Mouse (Mus musculus): ENCODE measurements at regions not wholly inside any gene's neighbourhood (a gene's known extent, or its start where the extent isn't known, plus 50 kb on each side); places are given as distances from the start of the nearest gene placed in this dataset.

GRCm38 (mm10) chr4:95169702-95170101, 117.7 kb upstream of the Jun start:
- no peak for ATAC-seq (ENCODE audit: insufficient number of reproducible peaks, insufficient read depth, low FRiP score, low read depth)
- Histone ChIP-seq H3K36me3 (ENCODE audit: control insufficient read depth, insufficient read depth, low read length) (no peaks in the 10 kb centered on the region), H3K27me3 (ENCODE audit: control insufficient read depth, insufficient read depth, low read length) (no peaks in the 10 kb centered on the region), H3K27ac (replicated peaks in 1 of 2; ENCODE audit: control insufficient read depth in 1 of 2, insufficient read depth in 1 of 2, low read depth in 2 of 2, low read length in 2 of 2) (no peak overlapping the region), H3K4me2 (ENCODE audit: low read length) (no peak overlapping the region), H3K9ac (ENCODE audit: low read length) (no peak overlapping the region), H3K4me3 (ENCODE audit: control insufficient read depth in 1 of 2, insufficient read depth in 1 of 2, low read depth in 1 of 2, low read length in 2 of 2) (no peak overlapping the region), H3K9me3 (ENCODE audit: control insufficient read depth, low read length) (no peaks in the 10 kb centered on the region), H3K4me1 (ENCODE audit: control insufficient read depth in 2 of 2, insufficient read depth in 2 of 2, low read length in 2 of 2) (no peaks in the 10 kb centered on the region)
- 52% methylated on average over 2 of the region's 2 CpGs for WGBS

GRCm38 (mm10) chr4:95177753-95178152, 125.7 kb upstream of the Jun start:
- H3K4me2 ChIP-seq (ENCODE audit: low read length): no peak overlapping the region
- WGBS: 41% methylated on average over 2 of the region's 2 CpGs
- H3K4me3 ChIP-seq (ENCODE audit: control insufficient read depth in 1 of 2, insufficient read depth in 1 of 2, low read depth in 1 of 2, low read length in 2 of 2): no peak overlapping the region
- H3K36me3 ChIP-seq (ENCODE audit: control insufficient read depth, insufficient read depth, low read length): no peaks in the 10 kb centered on the region
- no peaks in the 10 kb centered on the region for H3K9me3 ChIP-seq (ENCODE audit: control insufficient read depth, low read length)
- no peak for ATAC-seq (ENCODE audit: insufficient number of reproducible peaks, insufficient read depth, low FRiP score, low read depth)
- no peaks in the 10 kb centered on the region for H3K27me3 ChIP-seq (ENCODE audit: control insufficient read depth, insufficient read depth, low read length)
- H3K27ac ChIP-seq (replicated peaks in 1 of 2; ENCODE audit: control insufficient read depth in 1 of 2, insufficient read depth in 1 of 2, low read depth in 2 of 2, low read length in 2 of 2): no peak overlapping the region
- H3K9ac ChIP-seq (ENCODE audit: low read length): no peak overlapping the region
- H3K4me1 ChIP-seq (ENCODE audit: control insufficient read depth in 2 of 2, insufficient read depth in 2 of 2, low read length in 2 of 2): peaks cover 4 to 8% of the 10 kb centered on the region in 2 experiments; a peak in 3 of 4 replicates

GRCm38 (mm10) chr4:95178467-95178866, 126.4 kb upstream of the Jun start:
- H3K4me3 ChIP-seq (ENCODE audit: control insufficient read depth in 1 of 2, insufficient read depth in 1 of 2, low read depth in 1 of 2, low read length in 2 of 2): no peak overlapping the region
- no peak overlapping the region for H3K9ac ChIP-seq (ENCODE audit: low read length)
- no peaks in the 10 kb centered on the region for H3K9me3 ChIP-seq (ENCODE audit: control insufficient read depth, low read length)
- H3K4me1 ChIP-seq (ENCODE audit: control insufficient read depth in 2 of 2, insufficient read depth in 2 of 2, low read length in 2 of 2): peaks cover 4 to 8% of the 10 kb centered on the region in 2 experiments; a peak in 3 of 4 replicates
- no peak for ATAC-seq (ENCODE audit: insufficient number of reproducible peaks, insufficient read depth, low FRiP score, low read depth)
- no peaks in the 10 kb centered on the region for H3K36me3 ChIP-seq (ENCODE audit: control insufficient read depth, insufficient read depth, low read length)
- 37% methylated on average over 3 of the region's 3 CpGs for WGBS
- H3K4me2 ChIP-seq (ENCODE audit: low read length): no peak overlapping the region
- no peak overlapping the region for H3K27ac ChIP-seq (replicated peaks in 1 of 2; ENCODE audit: control insufficient read depth in 1 of 2, insufficient read depth in 1 of 2, low read depth in 2 of 2, low read length in 2 of 2)
- H3K27me3 ChIP-seq (ENCODE audit: control insufficient read depth, insufficient read depth, low read length): no peaks in the 10 kb centered on the region

- H3K27me3 ChIP-seq (ENCODE audit: control insufficient read depth, insufficient read depth, low read length): no peaks in the 10 kb centered on the region
- no peak for ATAC-seq (ENCODE audit: insufficient number of reproducible peaks, insufficient read depth, low FRiP score, low read depth)
- no peaks in the 10 kb centered on the region for H3K9me3 ChIP-seq (ENCODE audit: control insufficient read depth, low read length)
- peaks cover 4 to 8% of the 10 kb centered on the region in 2 experiments; a peak in 3 of 4 replicates for H3K4me1 ChIP-seq (ENCODE audit: control insufficient read depth in 2 of 2, insufficient read depth in 2 of 2, low read length in 2 of 2)
- H3K4me3 ChIP-seq (ENCODE audit: control insufficient read depth in 1 of 2, insufficient read depth in 1 of 2, low read depth in 1 of 2, low read length in 2 of 2): no peak overlapping the region
- 83% methylated on average over 8 of the region's 8 CpGs for WGBS
- H3K4me2 ChIP-seq (ENCODE audit: low read length): no peak overlapping the region
- no peaks in the 10 kb centered on the region for H3K36me3 ChIP-seq (ENCODE audit: control insufficient read depth, insufficient read depth, low read length)
- no peak overlapping the region for H3K27ac ChIP-seq (replicated peaks in 1 of 2; ENCODE audit: control insufficient read depth in 1 of 2, insufficient read depth in 1 of 2, low read depth in 2 of 2, low read length in 2 of 2)
- H3K9ac ChIP-seq (ENCODE audit: low read length): no peak overlapping the region
Observed at GRCm38 (mm10) chr4:95178900-95179299, 126.9 kb upstream of the Jun start.

- Histone ChIP-seq H3K4me3 (ENCODE audit: control insufficient read depth in 1 of 2, insufficient read depth in 1 of 2, low read depth in 1 of 2, low read length in 2 of 2) (no peak overlapping the region), H3K9me3 (ENCODE audit: control insufficient read depth, low read length) (no peaks in the 10 kb centered on the region), H3K4me2 (ENCODE audit: low read length) (no peak overlapping the region), H3K27me3 (ENCODE audit: control insufficient read depth, insufficient read depth, low read length) (no peaks in the 10 kb centered on the region), H3K36me3 (ENCODE audit: control insufficient read depth, insufficient read depth, low read length) (no peaks in the 10 kb centered on the region), H3K9ac (ENCODE audit: low read length) (no peak overlapping the region), H3K4me1 (ENCODE audit: control insufficient read depth in 2 of 2, insufficient read depth in 2 of 2, low read length in 2 of 2) (peaks cover 4 to 8% of the 10 kb centered on the region in 2 experiments; a peak in 3 of 4 replicates), H3K27ac (replicated peaks in 1 of 2; ENCODE audit: control insufficient read depth in 1 of 2, insufficient read depth in 1 of 2, low read depth in 2 of 2, low read length in 2 of 2) (no peak overlapping the region)
- no peak for ATAC-seq (ENCODE audit: insufficient number of reproducible peaks, insufficient read depth, low FRiP score, low read depth)
- WGBS: 93% methylated on average over 5 of the region's 5 CpGs
Observed at GRCm38 (mm10) chr4:95180446-95180845, 128.4 kb upstream of the Jun start.

- Histone ChIP-seq H3K9ac (ENCODE audit: low read length) (no peak overlapping the region), H3K36me3 (ENCODE audit: control insufficient read depth, insufficient read depth, low read length) (no peaks in the 10 kb centered on the region), H3K9me3 (ENCODE audit: control insufficient read depth, low read length) (no peaks in the 10 kb centered on the region)
Observed at GRCm38 (mm10) chr4:95180999-95181398, 129.0 kb upstream of the Jun start.

GRCm38 (mm10) chr4:95184180-95184579, 132.2 kb upstream of the Jun start:
- no peaks in the 10 kb centered on the region for H3K9me3 ChIP-seq (ENCODE audit: control insufficient read depth, low read length)
- H3K27ac ChIP-seq (replicated peaks in 1 of 2; ENCODE audit: control insufficient read depth in 1 of 2, insufficient read depth in 1 of 2, low read depth in 2 of 2, low read length in 2 of 2): no peak overlapping the region
- no peak for ATAC-seq (ENCODE audit: insufficient number of reproducible peaks, insufficient read depth, low FRiP score, low read depth)
- H3K27me3 ChIP-seq (ENCODE audit: control insufficient read depth, insufficient read depth, low read length): no peaks in the 10 kb centered on the region
- no peaks in the 10 kb centered on the region for H3K36me3 ChIP-seq (ENCODE audit: control insufficient read depth, insufficient read depth, low read length)
- WGBS: 65% methylated on average over 4 of the region's 4 CpGs
- H3K9ac ChIP-seq (ENCODE audit: low read length): no peak overlapping the region
- no peak overlapping the region for H3K4me3 ChIP-seq (ENCODE audit: control insufficient read depth in 1 of 2, insufficient read depth in 1 of 2, low read depth in 1 of 2, low read length in 2 of 2)
- H3K4me1 ChIP-seq (ENCODE audit: control insufficient read depth in 2 of 2, insufficient read depth in 2 of 2, low read length in 2 of 2): no peaks in the 10 kb centered on the region
- no peak overlapping the region for H3K4me2 ChIP-seq (ENCODE audit: low read length)

More at GRCm38 (mm10) chr4:95180999-95181398, 129.0 kb upstream of the Jun start:
- Histone ChIP-seq H3K4me3 (ENCODE audit: control insufficient read depth in 1 of 2, insufficient read depth in 1 of 2, low read depth in 1 of 2, low read length in 2 of 2) (no peak overlapping the region), H3K27me3 (ENCODE audit: control insufficient read depth, insufficient read depth, low read length) (no peaks in the 10 kb centered on the region), H3K27ac (replicated peaks in 1 of 2; ENCODE audit: control insufficient read depth in 1 of 2, insufficient read depth in 1 of 2, low read depth in 2 of 2, low read length in 2 of 2) (no peak overlapping the region), H3K4me2 (ENCODE audit: low read length) (no peak overlapping the region), H3K4me1 (ENCODE audit: control insufficient read depth in 2 of 2, insufficient read depth in 2 of 2, low read length in 2 of 2) (peaks cover 4 to 8% of the 10 kb centered on the region in 2 experiments; a peak in 3 of 4 replicates)
- no peak for ATAC-seq (ENCODE audit: insufficient number of reproducible peaks, insufficient read depth, low FRiP score, low read depth)

GRCm38 (mm10) chr4:95185113-95185915, 133.3 kb upstream of the Jun start:
- no peak for ATAC-seq (ENCODE audit: insufficient number of reproducible peaks, insufficient read depth, low FRiP score, low read depth)
- Histone ChIP-seq H3K4me2 (ENCODE audit: low read length) (no peak overlapping the region), H3K36me3 (ENCODE audit: control insufficient read depth, insufficient read depth, low read length) (no peaks in the 10 kb centered on the region), H3K4me3 (ENCODE audit: control insufficient read depth in 1 of 2, insufficient read depth in 1 of 2, low read depth in 1 of 2, low read length in 2 of 2) (no peak overlapping the region), H3K27me3 (ENCODE audit: control insufficient read depth, insufficient read depth, low read length) (no peaks in the 10 kb centered on the region), H3K9me3 (ENCODE audit: control insufficient read depth, low read length) (no peaks in the 10 kb centered on the region), H3K9ac (ENCODE audit: low read length) (no peak overlapping the region), H3K4me1 (ENCODE audit: control insufficient read depth in 2 of 2, insufficient read depth in 2 of 2, low read length in 2 of 2) (no peaks in the 10 kb centered on the region), H3K27ac (replicated peaks in 1 of 2; ENCODE audit: control insufficient read depth in 1 of 2, insufficient read depth in 1 of 2, low read depth in 2 of 2, low read length in 2 of 2) (no peak overlapping the region)
- WGBS: 77% methylated on average over 14 of the region's 14 CpGs

Data from heart, embryonic 14.5 days (tissue).